Mouse (Mus musculus) left cerebral cortex, postnatal 36 days (tissue): Measurements from ENCODE around the gene Echdc2. TPM values are rescaled to one million over a fixed set of nuclear protein-coding genes. Genes with fewer than 3 reads are reported as not detected.

Experiments used
- DNase-seq, 2 experiments: peaks; one replicate each; pipeline ENCODE4 v3.0.0; 2021 to 2022; ENCODE audit warnings: low spot score in 2 of 2, mixed read lengths in 1 of 2
- intact Hi-C: fragments of 180-260 bp; cut with DNase I; formaldehyde crosslinking; loops from one replicate; pipeline ENCODE4 v1.15.1; 2025
- total RNA-seq, 2 experiments: library from RNA; stranded (reverse); gene quantifications; 2 replicates each; pipeline ENCODE4 v1.2.3; 2021

The Echdc2 gene
- total RNA-seq, 2 experiments from 2014 or later = 10.9 to 13.3 TPM

DNA sequence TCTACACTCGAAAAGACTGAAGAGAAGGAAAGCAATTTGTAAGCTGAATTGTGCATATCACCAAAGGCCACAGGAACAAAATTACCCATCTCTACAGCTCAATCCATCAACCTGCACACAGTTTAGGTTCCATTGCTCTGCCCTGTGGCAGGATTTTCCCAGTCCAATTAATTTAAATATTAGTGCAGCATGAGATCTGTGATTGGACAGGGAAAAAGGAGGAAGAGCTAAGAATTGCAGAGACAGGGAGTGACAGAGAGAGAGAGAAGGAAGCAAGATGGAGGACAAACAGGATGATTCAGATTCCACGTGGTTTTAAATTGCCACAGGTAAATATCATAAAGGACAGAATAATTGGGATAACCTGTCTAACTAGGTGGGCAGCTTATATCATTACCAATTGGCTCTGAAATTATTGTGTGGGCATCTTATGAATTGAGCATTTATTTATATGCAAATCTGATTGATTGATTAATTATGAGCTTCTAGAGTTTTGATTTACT is 27.6 kb downstream of the Echdc2 start:
- no peak for DNase-seq
- intact Hi-C loops = no loop called here

DNA sequence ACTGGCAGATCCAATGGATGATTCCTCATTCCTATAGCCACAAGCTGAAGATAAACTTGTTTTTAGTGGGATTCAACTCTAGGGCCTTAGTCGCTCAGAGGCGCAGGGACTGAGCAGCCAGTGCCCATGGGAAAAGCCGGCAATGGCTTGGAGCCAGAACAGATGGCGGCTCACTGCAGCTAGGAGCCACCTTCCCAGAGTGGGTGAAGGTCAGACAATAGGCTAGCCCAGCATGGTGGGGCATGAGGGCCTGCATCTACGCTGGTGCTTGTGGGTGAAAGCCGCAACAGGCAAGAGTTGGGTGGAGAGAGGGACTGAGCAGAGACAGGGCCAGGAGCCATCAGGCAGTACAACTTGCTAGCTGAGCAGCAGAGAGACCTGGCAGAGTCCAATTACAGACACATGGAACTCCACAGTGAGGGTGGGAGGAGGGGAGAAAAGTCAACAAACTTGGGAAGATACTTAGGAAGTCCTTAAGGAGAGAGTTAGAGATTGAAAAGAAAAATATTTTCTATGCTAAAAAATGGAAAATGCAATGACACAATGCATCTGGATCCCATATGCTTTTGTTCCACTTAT is 31.1 kb downstream of the Echdc2 start:
- no peak for DNase-seq
- intact Hi-C loops = no loop called here

DNA sequence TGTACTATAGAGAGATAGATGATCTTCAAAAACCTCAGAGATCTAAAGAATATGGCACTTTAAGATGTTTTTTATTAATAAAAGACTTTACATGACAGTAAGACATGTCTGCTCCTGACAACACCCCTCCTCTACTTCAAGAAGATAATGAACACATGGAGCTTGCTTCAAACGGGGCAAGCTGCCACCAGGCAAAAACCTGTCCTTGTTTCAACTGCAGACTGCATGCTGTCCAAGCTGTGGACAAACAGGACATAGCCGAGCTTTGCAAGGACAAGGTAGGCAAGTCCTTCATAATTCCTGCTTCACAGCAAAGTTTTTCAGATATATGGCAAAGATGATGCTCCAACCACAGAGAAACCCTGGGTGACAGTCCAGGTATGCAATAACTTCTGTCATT is 34.0 kb downstream of the Echdc2 start:
- intact Hi-C loops = no loop called here
- no peak for DNase-seq

DNA sequence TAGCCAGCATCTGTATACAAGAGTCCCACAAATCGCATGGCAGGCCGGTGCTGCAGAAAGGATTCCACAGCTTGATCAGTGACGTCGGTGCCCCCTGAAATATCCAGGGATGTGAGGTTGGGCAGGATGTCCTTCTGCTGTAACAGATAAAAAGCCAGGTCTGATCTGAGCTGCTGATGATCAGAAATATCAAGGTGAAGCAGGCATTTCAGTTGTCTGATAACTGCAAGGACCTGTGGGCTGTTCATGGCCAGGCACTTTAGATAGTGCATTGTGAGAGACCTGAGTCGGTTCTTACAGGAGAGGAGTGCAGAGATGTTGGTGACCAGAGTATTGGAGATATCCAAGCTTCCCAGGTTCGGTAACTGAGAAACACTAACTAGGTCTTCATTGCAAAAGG is 39.4 kb downstream of the Echdc2 start:
- DNase-seq = no peak
- intact Hi-C loops = no loop called here

DNA sequence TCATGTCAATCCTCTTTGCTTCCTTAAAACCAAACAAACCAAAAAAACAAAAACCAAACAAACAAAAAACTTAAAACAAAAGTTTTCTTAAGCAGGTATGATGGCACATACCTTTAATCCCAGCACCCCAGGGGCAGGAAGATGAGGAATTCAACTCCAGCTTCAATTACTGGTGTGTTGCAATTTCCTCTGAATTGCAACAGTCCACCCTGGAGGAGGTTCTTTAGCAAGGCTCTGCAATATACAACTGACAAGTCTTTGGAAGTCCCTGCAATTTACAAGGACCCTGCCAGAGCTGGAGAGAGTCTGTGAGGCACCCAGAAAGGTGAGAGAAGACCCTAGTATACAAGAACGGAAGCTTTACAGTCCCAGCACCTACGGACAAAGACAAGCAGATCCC is 47.8 kb downstream of the Echdc2 start:
- no peak for DNase-seq
- intact Hi-C loops = no loop called here

DNA sequence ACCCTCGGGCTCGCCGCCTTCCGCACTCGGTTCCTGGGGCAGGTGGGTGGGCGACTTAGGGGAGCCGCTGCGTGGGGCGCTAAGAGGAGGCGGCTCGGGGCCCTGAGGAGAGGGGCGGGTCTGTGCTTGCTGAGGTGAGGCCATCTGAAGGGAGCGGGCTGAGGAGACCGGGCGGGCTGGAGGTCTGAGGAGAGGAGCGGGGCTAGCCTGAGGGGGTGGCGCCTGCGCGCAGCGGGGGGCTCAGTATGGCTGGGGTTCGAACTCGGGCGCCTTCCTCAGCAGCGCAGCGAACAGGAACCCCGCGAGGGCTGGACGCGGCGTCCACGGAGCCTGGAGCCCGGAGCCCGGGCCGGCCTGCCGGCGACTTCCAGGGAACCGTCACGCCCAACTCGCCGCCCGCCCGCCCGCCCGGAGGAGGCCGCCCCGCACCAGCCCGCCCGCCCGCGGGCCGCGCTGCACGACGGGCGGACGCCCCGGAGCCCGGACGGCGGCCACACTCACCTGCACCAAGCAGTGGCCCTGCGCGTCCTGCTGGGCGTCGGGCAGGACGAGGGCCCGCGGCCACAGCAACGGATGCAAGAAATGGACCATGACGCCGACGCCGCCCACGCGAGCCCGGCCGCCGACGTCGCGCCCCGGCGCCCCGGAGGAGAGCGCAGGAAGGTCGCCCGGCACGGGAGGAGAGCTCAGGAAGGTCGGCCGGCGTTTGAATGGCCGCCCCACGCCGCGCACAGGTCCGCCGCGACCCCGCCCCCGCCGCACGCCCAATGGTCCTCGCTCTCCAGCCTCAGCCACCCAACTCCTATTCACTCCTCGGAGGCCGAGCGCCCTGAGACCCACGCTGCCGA is 52.3 kb downstream of the Echdc2 start, which contains the start of gene Zyg11a:
Gene Zyg11a (minus strand): TSS at position 717 of the 848 bp plus-strand sequence.
- intact Hi-C loops = no loop called here
- no peak for DNase-seq

DNA sequence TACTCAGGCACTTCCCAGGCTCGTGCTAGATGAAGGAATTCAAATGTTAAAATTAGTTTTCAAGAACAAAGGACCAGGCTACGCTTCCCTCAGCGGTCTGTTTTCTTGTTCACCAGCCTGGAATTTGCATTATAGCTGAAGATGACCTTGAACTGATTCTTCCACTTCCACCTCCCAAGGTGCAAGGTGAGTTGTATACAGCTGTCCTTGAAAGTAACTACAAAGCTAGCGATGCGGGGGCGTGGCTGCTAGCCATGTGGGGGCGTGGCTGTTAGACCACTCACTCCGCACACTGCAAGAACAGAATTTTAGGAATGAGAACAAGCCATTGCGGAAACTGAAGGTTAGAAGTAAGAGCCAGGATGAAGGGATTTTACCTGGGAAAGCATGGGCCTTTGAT is 53.8 kb downstream of the Echdc2 start:
- no peak for DNase-seq
- intact Hi-C loops = no loop called here

DNA sequence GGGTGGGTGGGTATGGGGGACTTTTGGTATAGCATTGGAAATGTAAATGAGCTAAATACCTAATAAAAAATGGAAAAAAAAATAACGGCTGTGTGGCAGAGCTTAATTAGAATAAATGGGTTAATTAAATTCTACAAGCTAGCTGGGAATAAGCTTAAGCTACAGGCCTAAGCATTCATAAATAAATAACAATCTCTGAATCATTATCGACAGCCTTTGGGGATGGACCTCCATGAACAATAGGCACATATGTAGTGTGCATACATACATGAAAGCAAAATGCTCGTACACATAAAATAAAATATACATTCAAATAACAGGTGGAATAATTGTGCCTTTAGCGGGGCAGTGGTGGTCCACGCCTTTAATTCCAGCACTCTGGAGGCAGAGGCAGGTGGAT is 57.3 kb downstream of the Echdc2 start:
- no peak for DNase-seq
- intact Hi-C loops = no loop called here

DNA sequence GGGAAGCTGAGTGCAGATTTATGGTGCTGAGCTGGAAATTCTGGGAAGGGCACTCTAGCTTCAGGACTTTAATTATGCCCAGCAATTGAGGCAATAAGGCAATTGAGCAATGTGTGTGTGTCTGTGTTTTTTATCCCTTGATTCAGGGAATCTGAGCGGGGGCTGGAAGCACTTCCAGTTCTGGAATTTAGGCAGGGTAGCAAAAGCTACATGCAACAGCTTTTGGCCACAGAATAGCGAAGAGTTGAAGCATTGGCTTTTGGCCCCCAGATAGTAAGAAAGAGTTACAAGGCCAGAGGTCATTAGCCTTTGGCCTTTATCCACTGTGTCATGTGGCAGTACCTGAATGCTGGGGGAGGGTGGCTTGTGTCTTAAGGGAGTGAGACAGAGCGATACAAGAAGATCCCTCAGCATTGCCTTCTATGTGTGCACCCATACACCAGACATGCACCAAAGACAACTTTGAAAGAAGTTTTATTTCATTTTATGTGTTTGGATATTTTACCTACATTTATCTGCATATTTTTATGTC is 60.2 kb downstream of the Echdc2 start:
- DNase-seq = no peak
- intact Hi-C loops = no loop called here

Other genes with a start within 250 kb of the Echdc2 start
- 1 to 10 TPM; 6.5 to 6.7 TPM for gene Cpt2, start 241.8 kb upstream of the Echdc2 start, total RNA-seq
- under 1 TPM; 0.72 to 0.79 TPM for gene Slc1a7, start 197.1 kb upstream of the Echdc2 start, total RNA-seq
- 10 to 100 TPM in 1 of 2 experiments, 1 to 10 TPM in 1; 6.2 to 11.3 TPM for gene Podn, start 69.0 kb upstream of the Echdc2 start, total RNA-seq
- gene Scp2, start 20.4 kb upstream of the Echdc2 start, total RNA-seq = 100 to 1,000 TPM in 1 of 2 experiments, 10 to 100 TPM in 1; 84.0 to 115 TPM
- not detected for gene Zyg11a, start 52.6 kb downstream of the Echdc2 start, total RNA-seq
- gene Zyg11b, start 135.7 kb downstream of the Echdc2 start, total RNA-seq = 100 to 1,000 TPM; 101 to 103 TPM
- 10 to 100 TPM; 25.7 to 28.9 TPM for gene Coa7, start 162.7 kb downstream of the Echdc2 start, total RNA-seq
- gene Shisal2a, start 217.9 kb downstream of the Echdc2 start, total RNA-seq = not detected
- gene Gpx7, start 241.5 kb downstream of the Echdc2 start, total RNA-seq = 1 to 10 TPM; 4.6 to 6.8 TPM